Mouse (Mus musculus): Measurements from ENCODE around the gene Cnot10. TPM values are rescaled to one million over a fixed set of nuclear protein-coding genes. Genes with fewer than 3 reads are reported as not detected.
"Not testable (repeated sequence)": the region's sequence is repeated elsewhere in the genome, so short reads cannot be mapped to it uniquely, and the experiment has no call there.

The Cnot10 gene
- polyA plus RNA-seq, 1 experiment = 21.9 TPM

DNA sequence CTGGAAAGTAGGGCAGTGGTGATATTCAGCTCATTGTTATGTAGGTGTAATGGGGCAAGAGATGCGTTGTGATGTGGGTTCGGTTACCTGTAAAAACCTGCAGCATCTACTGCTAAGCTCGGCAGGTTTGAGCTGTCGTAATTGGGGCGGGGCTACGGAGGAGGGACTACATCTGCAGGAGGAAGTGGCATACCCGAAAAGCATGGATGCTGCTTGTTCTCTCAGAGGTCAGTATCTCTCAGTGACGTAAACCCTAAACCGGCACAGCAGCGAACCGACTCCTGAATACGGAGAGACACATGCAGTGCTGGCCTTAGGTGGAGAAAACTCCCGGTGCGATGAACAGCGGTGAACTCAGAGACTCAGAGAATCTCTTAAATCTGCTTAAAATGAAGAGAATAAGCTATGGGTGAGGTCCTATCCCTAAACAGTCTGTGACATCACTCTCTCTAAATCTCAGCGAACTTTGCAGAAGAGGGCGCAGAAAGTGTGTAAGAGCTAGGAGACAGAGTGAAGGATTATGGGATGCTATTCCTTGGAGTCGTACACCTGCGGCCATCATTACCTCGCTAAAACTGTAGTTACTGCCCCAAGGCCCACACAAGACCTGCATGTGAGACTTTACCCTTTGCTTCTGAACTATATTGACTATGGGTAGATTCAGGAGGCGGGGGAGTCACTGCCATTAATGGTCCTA is 11.1 kb upstream of the Cnot10 start:
- no peak overlapping the region for H3K27ac ChIP-seq (ENCODE audit: insufficient read depth, low read depth, low read length)
- H3K36me3 ChIP-seq (ENCODE audit: control insufficient read depth, insufficient read depth, low read length) = no peaks in the 10 kb centered on the region
- TF ChIP-seq CTCF (conservative IDR thresholded peaks at IDR 0.05; ENCODE audit: insufficient read depth, insufficient read length, low read depth, low read length) (no peak), POLR2A (IDR thresholded peaks at IDR 0.05; ENCODE audit: low read depth, low read length) (no peak)
- H3K4me3 ChIP-seq (ENCODE audit: insufficient read depth, low read depth, low read length) = no peak overlapping the region
- no peak for DNase-seq
- H3K4me1 ChIP-seq (ENCODE audit: control insufficient read depth, insufficient read depth, low read length) = no peaks in the 10 kb centered on the region
- 61% methylated on average over 21 of the region's 21 CpGs for WGBS
- H3K27me3 ChIP-seq (replicated peaks; ENCODE audit: control insufficient read depth, insufficient read depth, low read length) = no peaks in the 10 kb centered on the region

DNA sequence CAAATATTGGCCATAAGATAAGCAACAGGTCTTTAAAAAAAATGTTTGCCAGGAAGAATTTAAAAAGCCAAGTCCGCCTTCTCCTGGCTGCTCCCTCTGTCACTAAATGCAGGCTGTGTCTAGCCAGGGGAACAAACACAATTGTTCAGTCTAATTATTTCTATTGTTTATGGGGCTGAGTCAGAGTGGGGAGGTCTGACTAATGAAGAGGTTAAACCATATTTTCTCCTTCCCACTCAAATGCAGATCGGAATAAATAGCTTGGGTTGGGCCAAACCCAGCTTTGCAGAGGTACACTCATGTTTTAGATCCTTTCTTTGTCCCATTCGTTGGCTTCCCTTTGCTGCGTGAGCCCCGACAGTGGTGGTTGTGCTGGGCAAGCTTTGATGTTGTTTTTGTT is 9.4 kb upstream of the Cnot10 start:
- no peak for DNase-seq
- no peak overlapping the region for H3K4me3 ChIP-seq (ENCODE audit: insufficient read depth, low read depth, low read length)
- TF ChIP-seq CTCF (conservative IDR thresholded peaks at IDR 0.05; ENCODE audit: insufficient read depth, insufficient read length, low read depth, low read length) = no peak
- TF ChIP-seq POLR2A (IDR thresholded peaks at IDR 0.05; ENCODE audit: low read depth, low read length) = no peak

DNA sequence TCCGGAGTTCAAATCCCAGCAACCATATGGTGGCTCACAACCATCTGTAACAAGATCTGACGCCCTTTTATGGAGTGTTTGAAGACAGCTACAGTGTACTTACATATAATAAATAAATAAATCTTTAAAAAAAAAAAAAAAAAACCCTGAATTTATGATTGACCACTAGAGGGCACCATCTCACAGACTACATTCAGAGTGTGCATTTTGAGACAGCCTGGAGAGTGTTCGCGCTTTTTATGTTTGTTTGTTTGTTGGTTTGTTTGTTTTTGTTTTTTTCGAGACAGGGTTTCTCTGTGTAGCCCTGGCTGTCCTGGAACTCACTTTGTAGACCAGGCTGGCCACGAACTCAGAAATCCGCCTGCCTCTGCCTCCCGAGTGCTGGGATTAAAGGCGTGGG is 8.5 kb upstream of the Cnot10 start:
- H3K4me1 ChIP-seq (ENCODE audit: control insufficient read depth, insufficient read depth, low read length); H3K4me3 ChIP-seq (ENCODE audit: insufficient read depth, low read depth, low read length); H3K36me3 ChIP-seq (ENCODE audit: control insufficient read depth, insufficient read depth, low read length); H3K27ac ChIP-seq (ENCODE audit: insufficient read depth, low read depth, low read length); H3K27me3 ChIP-seq (replicated peaks; ENCODE audit: control insufficient read depth, insufficient read depth, low read length): not testable (repeated sequence)
- WGBS = 36% methylated on average over 9 of the region's 9 CpGs
- DNase-seq = peak; percentile 29
- TF ChIP-seq CTCF (conservative IDR thresholded peaks at IDR 0.05; ENCODE audit: insufficient read depth, insufficient read length, low read depth, low read length) = 0 out of 2 replicates have a peak, but pooled peaks have one; percentile 11

More for the DNA sequence above, 9.4 kb upstream of the Cnot10 start:
- Histone ChIP-seq H3K36me3 (ENCODE audit: control insufficient read depth, insufficient read depth, low read length) (no peaks in the 10 kb centered on the region), H3K4me1 (ENCODE audit: control insufficient read depth, insufficient read depth, low read length) (no peaks in the 10 kb centered on the region), H3K27ac (ENCODE audit: insufficient read depth, low read depth, low read length) (no peak overlapping the region), H3K27me3 (replicated peaks; ENCODE audit: control insufficient read depth, insufficient read depth, low read length) (no peaks in the 10 kb centered on the region)
- 79% methylated on average over 5 of the region's 5 CpGs for WGBS

DNA sequence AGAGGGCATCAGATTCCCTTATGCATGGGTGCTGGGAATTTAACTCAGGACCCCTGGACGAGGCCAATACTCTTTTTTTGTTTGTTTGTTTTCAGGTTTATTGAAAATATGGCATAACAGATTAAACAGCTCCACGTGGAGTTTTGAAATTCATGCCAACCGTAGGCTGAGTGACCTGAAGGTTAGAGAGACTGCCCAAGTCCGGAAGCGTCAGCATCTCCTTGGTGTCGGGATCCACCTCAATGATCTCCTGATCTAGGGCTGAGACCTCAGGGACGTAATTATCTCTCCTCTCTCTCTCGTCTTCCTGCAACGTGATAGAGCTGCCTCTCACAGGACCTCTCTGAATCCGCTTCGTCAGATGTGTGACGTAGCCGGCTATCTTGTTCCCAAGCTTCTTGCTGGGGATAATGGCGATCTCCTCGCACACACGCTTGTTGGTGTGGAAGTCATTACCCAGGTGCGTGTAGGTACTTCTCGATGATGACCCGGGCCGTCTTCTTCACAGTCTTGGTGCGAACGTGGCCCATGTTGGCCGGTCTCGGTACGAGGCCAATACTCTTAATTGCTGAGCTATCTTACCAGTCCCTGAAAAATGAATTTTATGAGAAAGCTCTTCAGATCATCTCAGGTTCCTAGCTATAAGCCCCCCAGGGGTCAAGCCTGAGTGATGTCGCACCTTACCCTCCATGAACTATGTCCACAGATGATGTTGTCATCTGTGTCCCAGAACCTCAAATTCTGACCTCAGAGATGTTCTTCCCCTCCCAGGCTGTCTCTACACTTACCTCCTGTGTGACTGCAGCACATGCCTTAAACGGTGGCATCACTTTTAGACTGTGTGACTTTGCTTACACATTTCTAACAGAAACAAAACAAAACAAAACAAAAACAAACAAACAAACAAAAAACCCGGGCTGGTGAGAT is 7.8 kb upstream of the Cnot10 start:
- Histone ChIP-seq H3K27ac (ENCODE audit: insufficient read depth, low read depth, low read length) (no peak overlapping the region), H3K4me3 (ENCODE audit: insufficient read depth, low read depth, low read length) (no peak overlapping the region), H3K27me3 (replicated peaks; ENCODE audit: control insufficient read depth, insufficient read depth, low read length) (no peaks in the 10 kb centered on the region), H3K4me1 (ENCODE audit: control insufficient read depth, insufficient read depth, low read length) (no peaks in the 10 kb centered on the region), H3K36me3 (ENCODE audit: control insufficient read depth, insufficient read depth, low read length) (no peaks in the 10 kb centered on the region)
- DNase-seq = peak; percentile 36
- WGBS = 78% methylated on average over 28 of the region's 28 CpGs
- TF ChIP-seq CTCF (conservative IDR thresholded peaks at IDR 0.05; ENCODE audit: insufficient read depth, insufficient read length, low read depth, low read length) (no peak), POLR2A (IDR thresholded peaks at IDR 0.05; ENCODE audit: low read depth, low read length) (no peak)

DNA sequence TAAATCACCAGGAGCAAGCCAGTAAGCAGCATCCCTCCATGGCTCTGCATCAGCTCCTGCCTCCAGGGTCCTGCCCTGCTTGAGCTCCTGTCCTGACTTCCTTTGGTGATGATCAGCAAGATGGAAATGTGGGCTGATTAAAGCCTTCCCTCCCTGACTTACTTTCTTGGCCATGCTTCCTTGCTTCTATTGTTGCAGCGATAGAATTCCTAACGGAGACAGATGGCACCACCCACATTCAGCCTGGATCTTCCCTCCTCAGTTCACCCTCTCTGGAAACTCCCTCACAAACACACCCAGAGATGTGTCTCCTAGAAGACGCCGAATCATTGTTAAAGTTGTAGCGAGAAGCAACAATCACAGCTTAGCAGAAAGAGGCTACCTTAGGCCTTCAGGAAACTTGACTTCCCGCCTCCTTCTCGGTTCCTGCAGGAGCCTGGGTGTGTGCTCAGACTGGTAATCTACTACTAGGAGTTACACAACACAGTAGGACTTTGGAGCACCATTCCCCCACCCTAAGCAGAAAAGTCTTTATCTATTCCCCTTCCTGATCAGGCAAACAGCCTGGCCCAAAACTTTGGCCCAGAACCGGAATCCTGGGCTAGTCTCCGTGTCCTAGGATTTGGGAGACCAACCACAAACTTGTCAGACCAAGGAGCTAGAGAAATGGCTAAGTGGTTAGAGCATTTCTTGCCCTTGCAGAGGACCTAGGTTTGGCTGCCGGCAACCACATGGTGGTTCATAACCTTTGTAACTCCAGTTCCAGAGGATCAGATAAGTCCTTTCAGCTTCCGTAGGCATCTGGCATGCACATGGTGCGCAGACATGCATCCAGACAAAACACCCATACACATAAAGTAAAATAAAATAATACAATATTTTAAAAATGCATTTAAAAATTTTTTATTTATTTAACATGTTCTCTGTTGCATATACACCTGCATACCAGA is 6.8 kb upstream of the Cnot10 start:
- Histone ChIP-seq H3K4me1 (ENCODE audit: control insufficient read depth, insufficient read depth, low read length) (no peaks in the 10 kb centered on the region), H3K27me3 (replicated peaks; ENCODE audit: control insufficient read depth, insufficient read depth, low read length) (no peaks in the 10 kb centered on the region), H3K36me3 (ENCODE audit: control insufficient read depth, insufficient read depth, low read length) (no peaks in the 10 kb centered on the region), H3K27ac (ENCODE audit: insufficient read depth, low read depth, low read length) (no peak overlapping the region), H3K4me3 (ENCODE audit: insufficient read depth, low read depth, low read length) (no peak overlapping the region)
- DNase-seq = peak; percentile 47
- TF ChIP-seq CTCF (conservative IDR thresholded peaks at IDR 0.05; ENCODE audit: insufficient read depth, insufficient read length, low read depth, low read length) = no peak
- TF ChIP-seq POLR2A (IDR thresholded peaks at IDR 0.05; ENCODE audit: low read depth, low read length) = no peak
- WGBS = 79% methylated on average over 12 of the region's 12 CpGs

DNA sequence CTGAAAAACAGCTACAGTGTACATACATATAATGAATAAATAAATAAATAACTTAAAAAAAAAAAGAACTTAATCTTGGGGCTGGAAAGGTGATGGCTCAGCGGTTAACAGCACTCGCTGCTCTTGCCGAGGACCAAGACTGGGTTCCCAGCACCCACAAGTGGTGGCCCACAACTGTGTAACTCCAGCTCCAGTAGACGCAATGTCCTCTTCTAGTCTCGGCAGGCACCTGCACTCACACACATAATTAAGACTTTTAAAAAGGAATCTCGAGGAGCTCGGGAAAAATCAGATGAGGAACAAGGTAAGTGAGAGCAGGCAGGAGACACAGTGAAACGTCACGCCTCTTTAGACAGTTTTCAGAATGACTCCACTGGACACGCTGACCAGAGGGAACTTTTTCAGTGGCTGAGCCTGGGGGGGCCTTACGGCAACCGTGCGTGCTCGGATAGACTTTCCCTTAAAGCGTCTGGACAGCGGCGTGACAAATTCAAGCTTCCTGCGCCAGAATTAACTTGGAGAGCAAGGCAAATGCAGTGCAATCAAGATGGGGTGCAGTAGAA is 717 bp downstream of the Cnot10 start:
- DNase-seq = no peak
- no peak for TF ChIP-seq CTCF (conservative IDR thresholded peaks at IDR 0.05; ENCODE audit: insufficient read depth, insufficient read length, low read depth, low read length)
- no peaks in the 10 kb centered on the region for H3K36me3 ChIP-seq (ENCODE audit: control insufficient read depth, insufficient read depth, low read length)
- peak overlapping the region; percentile 36 for H3K27ac ChIP-seq (ENCODE audit: insufficient read depth, low read depth, low read length)
- no peaks in the 10 kb centered on the region for H3K27me3 ChIP-seq (replicated peaks; ENCODE audit: control insufficient read depth, insufficient read depth, low read length)
- WGBS = 12% methylated on average over 18 of the region's 18 CpGs
- no peaks in the 10 kb centered on the region for H3K4me1 ChIP-seq (ENCODE audit: control insufficient read depth, insufficient read depth, low read length)
- H3K4me3 ChIP-seq (ENCODE audit: insufficient read depth, low read depth, low read length) = peak overlapping the region; percentile 60

Measured in kidney, adult 2 months (tissue).